Mouse (Mus musculus) megakaryocyte, embryonic 14.5 days (primary cell): ENCODE results near the gene Gm5150.
"Not testable (repeated sequence)": the region's sequence is repeated elsewhere in the genome, so short reads cannot be mapped to it uniquely, and the experiment has no call there.

Experiments
- FLI1 ChIP-seq: IDR thresholded peaks from 2 replicates; pipeline ENCODE4 v1.6.1; 2012; ENCODE audit warnings: low read length, inconsistent platforms, mixed read lengths
- GATA1 ChIP-seq: IDR thresholded peaks from 3 replicates; pipeline ENCODE4 v1.6.1; 2012; ENCODE audit warnings: mixed read lengths, low read length, inconsistent platforms, borderline replicate concordance

DNA sequence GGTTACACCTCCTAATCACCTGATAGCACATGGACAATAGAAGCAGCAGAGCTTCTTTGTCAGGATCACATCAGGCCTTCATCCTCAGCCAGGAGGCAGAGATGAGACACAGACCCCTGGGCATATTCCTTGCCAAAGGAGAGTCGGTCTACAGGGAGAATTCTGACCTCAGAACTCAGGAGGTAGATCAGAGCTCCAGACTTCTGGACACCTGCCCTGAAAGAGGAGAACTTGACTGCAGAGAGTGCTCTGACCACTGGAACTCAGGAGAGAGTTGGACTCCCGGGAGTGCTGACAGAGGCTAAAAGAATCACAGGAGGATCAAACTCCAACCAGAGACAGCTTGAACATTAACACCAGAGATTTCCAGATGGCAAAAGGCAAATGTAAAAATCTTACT lies 8.2 kb upstream of the Gm5150 start:
- not testable (repeated sequence) for TF ChIP-seq GATA1, FLI1
